Mouse (Mus musculus) frontal cortex, adult (tissue): ENCODE measurements at regions not wholly inside any gene's neighbourhood (a gene's known extent, or its start where the extent isn't known, plus 50 kb on each side); places are given as distances from the start of the nearest gene placed in this dataset.
"Not testable (repeated sequence)": the region's sequence is repeated elsewhere in the genome, so short reads cannot be mapped to it uniquely, and the experiment has no call there.

Source experiments
- ATAC-seq: cut with Nextera tagmentation; 2 replicates; pipeline ENCODE4 v1.9.2; 2017; ENCODE audit warnings: mild to moderate bottlenecking, moderate library complexity, mixed read lengths; ENCODE audit not compliant: low TSS enrichment

GRCm38 (mm10) chr4:10311886-10312285 lies 562.4 kb upstream of the 2610301B20Rik start:
- ATAC-seq = no peak

- ATAC-seq = no peak
Observed at GRCm38 (mm10) chr4:10315144-10315543, 559.2 kb upstream of the 2610301B20Rik start.

GRCm38 (mm10) chr4:10315875-10316274 lies 558.4 kb upstream of the 2610301B20Rik start:
- no peak for ATAC-seq

- ATAC-seq = no peak
Observed at GRCm38 (mm10) chr4:10344147-10344546, 530.2 kb upstream of the 2610301B20Rik start.

- ATAC-seq = peak; percentile 98
Observed at GRCm38 (mm10) chr4:10351876-10352627, 522.2 kb upstream of the 2610301B20Rik start.

GRCm38 (mm10) chr4:10357572-10357971 lies 516.7 kb upstream of the 2610301B20Rik start:
- ATAC-seq = peak; percentile 100

- ATAC-seq = no peak
Observed at GRCm38 (mm10) chr4:10389790-10390189, 484.5 kb upstream of the 2610301B20Rik start.

- no peak for ATAC-seq
Observed at GRCm38 (mm10) chr4:10397249-10397648, 477.0 kb upstream of the 2610301B20Rik start.

GRCm38 (mm10) chr4:10398075-10398474 lies 476.2 kb upstream of the 2610301B20Rik start:
- ATAC-seq = no peak

GRCm38 (mm10) chr4:10399649-10400048 lies 474.6 kb upstream of the 2610301B20Rik start:
- no peak for ATAC-seq

GRCm38 (mm10) chr4:10402928-10403327 lies 471.4 kb upstream of the 2610301B20Rik start:
- ATAC-seq = no peak

- no peak for ATAC-seq
Observed at GRCm38 (mm10) chr4:10404438-10404837, 469.9 kb upstream of the 2610301B20Rik start.

GRCm38 (mm10) chr4:10405102-10405501 lies 469.2 kb upstream of the 2610301B20Rik start:
- no peak for ATAC-seq

- ATAC-seq = no peak
Observed at GRCm38 (mm10) chr4:10414274-10414673, 460.0 kb upstream of the 2610301B20Rik start.

- ATAC-seq = peak; percentile 73
Observed at GRCm38 (mm10) chr4:10421354-10421753, 452.9 kb upstream of the 2610301B20Rik start.

GRCm38 (mm10) chr4:10434438-10434837 lies 439.9 kb upstream of the 2610301B20Rik start:
- no peak for ATAC-seq

- not testable (repeated sequence) for ATAC-seq
Observed at GRCm38 (mm10) chr4:10439921-10440320, 434.4 kb upstream of the 2610301B20Rik start.

- ATAC-seq = no peak
Observed at GRCm38 (mm10) chr4:10459603-10460002, 414.7 kb upstream of the 2610301B20Rik start.

GRCm38 (mm10) chr4:10480936-10481335 lies 393.4 kb upstream of the 2610301B20Rik start:
- no peak for ATAC-seq

- peak; percentile 72 for ATAC-seq
Observed at GRCm38 (mm10) chr4:10508163-10508821, 366.0 kb upstream of the 2610301B20Rik start.

GRCm38 (mm10) chr4:10510013-10510412 lies 364.3 kb upstream of the 2610301B20Rik start:
- ATAC-seq = no peak

- ATAC-seq = no peak
Observed at GRCm38 (mm10) chr4:10550711-10551305, 323.5 kb upstream of the 2610301B20Rik start.

GRCm38 (mm10) chr4:10553724-10554123 lies 320.6 kb upstream of the 2610301B20Rik start:
- no peak for ATAC-seq
